Mouse (Mus musculus): ENCODE data around the gene Zfp692. TPM values are rescaled to one million over a fixed set of nuclear protein-coding genes. Genes with fewer than 3 reads are reported as not detected.

The Zfp692 gene
- total and polyA plus RNA-seq, 3 experiments = 25.7 to 38.0 TPM; not detected in 1

GRCm38 (mm10) chr11:58306860-58307308, at the start of gene Zfp692 (continued):
- peak; percentile 99 for TF ChIP-seq HCFC1 (IDR thresholded peaks at IDR 0.05; ENCODE audit: low read depth, low read length)
- TF ChIP-seq POLR2AphosphoS5 (IDR thresholded peaks at IDR 0.05; ENCODE audit: borderline replicate concordance, low read depth, low read length) = no peak

GRCm38 (mm10) chr11:58257816-58258215, 49.1 kb upstream of the Zfp692 start:
- H3K9me3 ChIP-seq (replicated peaks; ENCODE audit: insufficient read depth, low read length) = no peaks in the 10 kb centered on the region
- TF ChIP-seq NRF1 (IDR thresholded peaks at IDR 0.05; ENCODE audit: insufficient read depth, low read depth, low read length, poor library complexity, severe bottlenecking) (no peak), MAZ (IDR thresholded peaks at IDR 0.05; ENCODE audit: low read depth, low read length) (no peak), CHD2 (IDR thresholded peaks at IDR 0.05; ENCODE audit: low read length) (no peak), SMC3 (IDR thresholded peaks at IDR 0.05; ENCODE audit: low read depth, low read length) (no peak), POLR2A (IDR thresholded peaks at IDR 0.05; ENCODE audit: control insufficient read depth in 1 of 2, insufficient read depth in 1 of 2, low read depth in 1 of 2, low read length in 2 of 2, poor library complexity in 1 of 2) (no peak), RAD21 (IDR thresholded peaks at IDR 0.05; ENCODE audit: low read depth, low read length) (no peak), BHLHE40 (IDR thresholded peaks at IDR 0.05; ENCODE audit: borderline replicate concordance, low read depth, low read length) (no peak), ETS1 (IDR thresholded peaks at IDR 0.05; ENCODE audit: low read depth, low read length) (no peak), TBP (IDR thresholded peaks at IDR 0.05; ENCODE audit: low read depth, low read length) (no peak), POLR2AphosphoS2 (IDR thresholded peaks at IDR 0.05; ENCODE audit: low read length) (no peak), TAL1 (IDR thresholded peaks at IDR 0.05; ENCODE audit: low read length) (no peak), MXI1 (IDR thresholded peaks at IDR 0.05; ENCODE audit: low read depth, low read length) (no peak), RCOR1 (IDR thresholded peaks at IDR 0.05; ENCODE audit: low read depth, low read length) (no peak), ZKSCAN1 (IDR thresholded peaks at IDR 0.05; ENCODE audit: low read depth, low read length) (no peak), ZC3H11A (IDR thresholded peaks at IDR 0.05; ENCODE audit: low read depth, low read length) (no peak), MAX (IDR thresholded peaks at IDR 0.05; ENCODE audit: low read length) (no peak), EP300 (IDR thresholded peaks at IDR 0.05; ENCODE audit: low read depth in 1 of 2, low read length in 2 of 2) (no peak), E2F4 (IDR thresholded peaks at IDR 0.05; ENCODE audit: borderline replicate concordance, low read depth, low read length) (no peak)
- no peak overlapping the region for H3K27ac ChIP-seq (ENCODE audit: control insufficient read depth, low read depth, low read length)
- H3K36me3 ChIP-seq (ENCODE audit: control insufficient read depth in 1 of 2, insufficient read depth in 2 of 2, low read length in 2 of 2) = no peaks in the 10 kb centered on the region
- DNase-seq (ENCODE audit: low read depth, low spot score) = no peak
- H3K27me3 ChIP-seq (ENCODE audit: control insufficient read depth in 1 of 2, insufficient read depth in 2 of 2, low read length in 2 of 2) = peaks cover 4 to 9% of the 10 kb centered on the region in 2 experiments
- no peak overlapping the region for H3K9ac ChIP-seq (ENCODE audit: control insufficient read depth, low read depth, low read length, poor library complexity, severe bottlenecking)
- no peaks in the 10 kb centered on the region for H3K4me1 ChIP-seq (ENCODE audit: control insufficient read depth in 1 of 2, insufficient read depth in 2 of 2, low read length in 2 of 2)
- H3K79me2 ChIP-seq (ENCODE audit: control insufficient read depth, insufficient read depth, low read length, poor library complexity) = no peaks in the 10 kb centered on the region
- no peak overlapping the region for H3K4me3 ChIP-seq (ENCODE audit: control insufficient read depth in 1 of 2, insufficient read depth in 1 of 2, low read depth in 2 of 2, low read length in 2 of 2)

GRCm38 (mm10) chr11:58260156-58260555, 46.7 kb upstream of the Zfp692 start:
- Histone ChIP-seq H3K36me3 (ENCODE audit: control insufficient read depth in 1 of 2, insufficient read depth in 2 of 2, low read length in 2 of 2) (no peaks in the 10 kb centered on the region), H3K9ac (ENCODE audit: control insufficient read depth, low read depth, low read length, poor library complexity, severe bottlenecking) (no peak overlapping the region), H3K9me3 (replicated peaks; ENCODE audit: insufficient read depth, low read length) (no peaks in the 10 kb centered on the region), H3K4me3 (ENCODE audit: control insufficient read depth in 1 of 2, insufficient read depth in 1 of 2, low read depth in 2 of 2, low read length in 2 of 2) (no peak overlapping the region), H3K79me2 (ENCODE audit: control insufficient read depth, insufficient read depth, low read length, poor library complexity) (no peaks in the 10 kb centered on the region), H3K27me3 (ENCODE audit: control insufficient read depth in 1 of 2, insufficient read depth in 2 of 2, low read length in 2 of 2) (peaks cover 1 to 2% of the 10 kb centered on the region in 2 experiments; a peak in 3 of 4 replicates), H3K27ac (ENCODE audit: control insufficient read depth, low read depth, low read length) (no peak overlapping the region), H3K4me1 (ENCODE audit: control insufficient read depth in 1 of 2, insufficient read depth in 2 of 2, low read length in 2 of 2) (no peaks in the 10 kb centered on the region; a peak in 1 of 4 replicates)
- TF ChIP-seq E2F4 (IDR thresholded peaks at IDR 0.05; ENCODE audit: borderline replicate concordance, low read depth, low read length) (no peak), UBTF (IDR thresholded peaks at IDR 0.05; ENCODE audit: borderline replicate concordance, insufficient read depth, low read depth, low read length) (no peak), USF1 (IDR thresholded peaks at IDR 0.05; ENCODE audit: low read depth, low read length) (no peak), HCFC1 (IDR thresholded peaks at IDR 0.05; ENCODE audit: low read depth, low read length) (no peak), ELF1 (IDR thresholded peaks at IDR 0.05; ENCODE audit: low read depth, low read length) (no peak), POLR2AphosphoS2 (IDR thresholded peaks at IDR 0.05; ENCODE audit: low read length) (no peak), BHLHE40 (IDR thresholded peaks at IDR 0.05; ENCODE audit: borderline replicate concordance, low read depth, low read length) (no peak), JUND (IDR thresholded peaks at IDR 0.05; ENCODE audit: low read depth, low read length) (no peak), TBP (IDR thresholded peaks at IDR 0.05; ENCODE audit: low read depth, low read length) (no peak), TAL1 (IDR thresholded peaks at IDR 0.05; ENCODE audit: low read length) (no peak), ZKSCAN1 (IDR thresholded peaks at IDR 0.05; ENCODE audit: low read depth, low read length) (no peak), ETS1 (IDR thresholded peaks at IDR 0.05; ENCODE audit: low read depth, low read length) (no peak), POLR2A (IDR thresholded peaks at IDR 0.05; ENCODE audit: control insufficient read depth in 1 of 2, insufficient read depth in 1 of 2, low read depth in 1 of 2, low read length in 2 of 2, poor library complexity in 1 of 2) (no peak), GATA1 (IDR thresholded peaks at IDR 0.05; ENCODE audit: low read depth, low read length) (no peak), USF2 (IDR thresholded peaks at IDR 0.05; ENCODE audit: borderline replicate concordance in 1 of 2, insufficient read depth in 1 of 2, low read depth in 1 of 2, low read length in 2 of 2) (no peak), MXI1 (IDR thresholded peaks at IDR 0.05; ENCODE audit: low read depth, low read length) (no peak), KAT2A (conservative IDR thresholded peaks at IDR 0.05; ENCODE audit: low read depth, low read length) (no peak), MYC (IDR thresholded peaks at IDR 0.05; ENCODE audit: low read depth, low read length) (no peak)
- DNase-seq (ENCODE audit: low read depth, low spot score) = no peak

Data from MEL (cell line).